Mouse (Mus musculus) testis, postnatal 10 days (tissue): Measurements from ENCODE around the gene 2410141K09Rik.
"Not testable (repeated sequence)": the region's sequence is repeated elsewhere in the genome, so short reads cannot be mapped to it uniquely, and the experiment has no call there.

Experiments used
- DNase-seq: peaks from one replicate; pipeline ENCODE4 v3.0.0; 2021; ENCODE audit warnings: low spot score

The 2410141K09Rik gene

DNA sequence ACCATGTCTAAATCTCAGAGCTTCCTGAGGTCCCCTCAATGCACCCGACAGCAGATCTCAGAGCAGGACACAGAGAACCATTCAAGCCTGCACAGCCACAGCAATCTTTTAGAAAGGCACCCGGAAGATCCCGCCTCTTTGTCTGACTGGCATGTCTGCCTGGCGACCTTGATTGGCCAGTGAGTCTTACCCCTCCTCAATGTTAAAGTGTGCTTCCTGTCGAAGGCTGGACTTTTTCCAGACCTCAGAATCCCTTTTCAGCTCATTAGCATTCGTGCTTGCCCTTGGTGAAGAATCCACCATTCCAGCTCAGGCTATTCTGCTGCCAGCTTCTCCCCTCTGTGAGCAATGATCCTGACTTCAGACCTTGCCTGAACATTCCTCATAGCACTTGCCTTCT, at the start of gene 2410141K09Rik:
Gene 2410141K09Rik (minus strand): TSS at position 101 of the 400 bp plus-strand sequence.
- DNase-seq = not testable (repeated sequence)

DNA sequence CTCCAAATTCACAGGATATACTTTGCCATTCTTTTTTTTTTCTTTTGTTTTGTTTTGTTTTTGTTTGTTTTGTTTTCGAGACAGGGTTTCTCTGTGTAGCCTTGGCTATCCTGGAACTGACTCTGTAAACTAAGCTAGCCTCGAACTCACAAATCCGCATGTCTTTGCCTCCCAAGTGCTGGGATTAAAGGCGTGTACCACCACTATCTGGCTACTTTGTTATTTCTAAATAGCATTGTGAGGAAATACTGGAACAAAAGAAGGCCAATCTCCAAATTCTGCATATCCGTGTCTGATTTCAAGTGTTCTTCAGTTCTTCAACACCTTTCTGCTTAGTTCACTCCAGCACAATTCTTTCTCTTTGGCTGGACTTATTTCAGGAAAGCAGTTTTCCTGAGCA, 14.1 kb downstream of the 2410141K09Rik start:
- not testable (repeated sequence) for DNase-seq

DNA sequence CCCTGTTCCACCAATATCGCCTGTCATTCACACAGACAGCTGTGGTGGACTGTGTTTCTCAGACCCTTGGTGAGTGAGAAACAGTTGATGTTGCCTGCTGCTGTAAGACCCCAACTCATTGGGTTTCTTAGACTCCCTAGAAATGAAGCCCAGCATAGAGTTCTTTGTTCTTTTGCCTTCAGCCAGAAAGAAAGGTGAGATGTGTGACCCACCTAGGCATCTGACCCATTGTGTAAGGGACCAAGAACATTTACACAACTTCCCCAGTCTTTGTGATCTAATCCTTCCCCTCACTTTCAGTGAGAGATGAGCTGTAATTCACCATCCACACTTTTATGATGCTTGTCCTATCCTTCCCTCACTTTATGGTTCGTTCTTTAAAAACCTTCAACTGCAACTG, 26.0 kb downstream of the 2410141K09Rik start:
- not testable (repeated sequence) for DNase-seq
